Mouse (Mus musculus) forebrain, embryonic 12.5 days (tissue): ENCODE results near the gene Scube1. TPM values are rescaled to one million over a fixed set of nuclear protein-coding genes. Genes with fewer than 3 reads are reported as not detected.

Experiments
- polyA plus RNA-seq: library from polyadenylated mRNA; unstranded; fragments of >200 nt; fragmentation: Nextera tagmentation; extraction: Ambion mirVana; gene quantifications from 2 replicates; pipeline ENCODE4 v1.2.1, GENCODE M21; 2016

The Scube1 gene
- polyA plus RNA-seq, 1 experiment from 2014 or later: 17.9 TPM

Other genes starting within 250 kb of the Scube1 start
- gene Ttll1, start 214.1 kb downstream of the Scube1 start, polyA plus RNA-seq: 57.0 and 62.4 TPM in 2 replicates
- gene Bik, start 198.2 kb downstream of the Scube1 start, polyA plus RNA-seq: 1.4 and 1.7 TPM in 2 replicates
- gene Tspo, start 161.4 kb downstream of the Scube1 start, polyA plus RNA-seq: 15.5 and 16.3 TPM in 2 replicates
- gene Mcat, start 161.2 kb downstream of the Scube1 start, polyA plus RNA-seq: 37.4 and 38.8 TPM in 2 replicates
- gene Ttll12, start 129.9 kb downstream of the Scube1 start, polyA plus RNA-seq: 45.9 and 49.9 TPM in 2 replicates
- 30.6 and 41.1 TPM in 2 replicates for gene Mpped1, start 54.4 kb upstream of the Scube1 start, polyA plus RNA-seq